Mouse (Mus musculus): ENCODE data around the gene Zzef1.

Zzef1 gene

DNA sequence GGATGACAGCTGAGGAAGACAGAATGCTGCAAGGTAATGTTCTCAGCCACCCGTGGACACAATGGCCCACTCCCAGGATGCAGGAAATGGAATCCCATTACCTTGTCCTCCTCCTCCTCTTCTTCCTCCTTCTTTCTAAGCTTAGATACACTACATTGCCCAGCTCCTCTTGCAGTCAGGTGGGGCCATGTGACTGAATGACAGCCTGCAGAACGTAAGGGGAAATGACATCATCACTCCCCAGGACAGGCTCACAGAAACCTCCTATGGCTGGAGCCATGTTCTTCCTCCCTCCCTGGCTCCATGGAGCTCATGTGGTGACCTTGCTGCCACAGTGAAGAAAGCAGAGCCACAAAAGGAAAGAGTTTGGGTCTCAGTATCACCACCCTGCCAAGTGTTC, 161.3 kb downstream of the Zzef1 start:
- peak; percentile 70 for DNase-seq (ENCODE audit: low read depth)

DNA sequence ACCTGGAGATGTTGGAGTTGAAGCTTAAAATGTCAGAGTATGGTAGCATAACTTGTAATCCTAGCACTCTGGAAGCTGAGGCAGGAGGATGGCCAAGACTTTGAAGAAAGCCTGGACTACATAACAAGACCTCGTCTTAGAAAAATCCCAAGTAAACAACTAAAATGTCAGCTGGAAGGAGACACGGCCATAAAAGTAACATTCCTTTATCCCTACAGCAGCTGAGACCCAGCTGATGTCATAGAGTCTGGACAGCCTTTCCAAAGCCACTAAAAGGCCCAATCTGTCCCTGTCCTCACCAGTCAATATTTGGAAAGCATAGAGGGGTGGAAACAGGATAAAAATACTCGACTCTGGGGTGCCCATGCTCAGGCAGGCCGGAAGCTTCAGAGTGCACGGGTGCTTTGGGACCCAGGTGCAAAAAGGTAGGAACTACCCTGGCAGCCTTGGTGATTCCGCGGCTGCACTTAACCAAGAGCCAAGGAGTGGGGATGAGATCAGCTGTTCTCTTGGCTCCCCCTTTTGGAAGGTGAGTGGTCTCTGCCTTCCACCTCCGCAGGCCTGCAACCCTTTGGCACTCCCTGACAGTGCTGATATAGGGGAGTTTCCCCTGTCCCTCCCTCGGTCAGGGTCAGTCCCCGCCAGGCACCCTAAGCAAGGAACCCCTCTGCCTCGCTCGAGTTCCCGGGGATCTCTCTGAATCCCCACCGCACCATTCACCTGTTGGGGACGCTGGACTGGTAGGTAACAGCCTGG, 164.1 kb downstream of the Zzef1 start:
- no peak for DNase-seq (ENCODE audit: low read depth)

DNA sequence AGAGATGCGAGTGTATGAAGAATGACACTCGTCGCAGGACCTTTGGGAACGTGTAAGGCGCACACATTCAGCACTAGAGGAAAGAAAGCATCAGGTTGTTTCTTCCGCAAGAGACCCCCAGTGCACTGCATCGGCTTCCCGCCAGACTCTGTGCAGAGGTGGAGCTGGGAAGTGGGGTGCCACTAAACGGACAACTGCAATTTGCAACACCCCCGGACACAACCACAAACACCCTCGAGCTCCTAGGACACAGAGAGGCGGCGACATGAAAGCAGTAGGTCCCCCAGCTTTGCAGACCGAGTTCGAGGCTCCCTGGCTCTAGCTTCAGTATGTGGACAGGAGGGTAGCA, 164.7 kb downstream of the Zzef1 start:
- DNase-seq (ENCODE audit: low read depth): no peak

DNA sequence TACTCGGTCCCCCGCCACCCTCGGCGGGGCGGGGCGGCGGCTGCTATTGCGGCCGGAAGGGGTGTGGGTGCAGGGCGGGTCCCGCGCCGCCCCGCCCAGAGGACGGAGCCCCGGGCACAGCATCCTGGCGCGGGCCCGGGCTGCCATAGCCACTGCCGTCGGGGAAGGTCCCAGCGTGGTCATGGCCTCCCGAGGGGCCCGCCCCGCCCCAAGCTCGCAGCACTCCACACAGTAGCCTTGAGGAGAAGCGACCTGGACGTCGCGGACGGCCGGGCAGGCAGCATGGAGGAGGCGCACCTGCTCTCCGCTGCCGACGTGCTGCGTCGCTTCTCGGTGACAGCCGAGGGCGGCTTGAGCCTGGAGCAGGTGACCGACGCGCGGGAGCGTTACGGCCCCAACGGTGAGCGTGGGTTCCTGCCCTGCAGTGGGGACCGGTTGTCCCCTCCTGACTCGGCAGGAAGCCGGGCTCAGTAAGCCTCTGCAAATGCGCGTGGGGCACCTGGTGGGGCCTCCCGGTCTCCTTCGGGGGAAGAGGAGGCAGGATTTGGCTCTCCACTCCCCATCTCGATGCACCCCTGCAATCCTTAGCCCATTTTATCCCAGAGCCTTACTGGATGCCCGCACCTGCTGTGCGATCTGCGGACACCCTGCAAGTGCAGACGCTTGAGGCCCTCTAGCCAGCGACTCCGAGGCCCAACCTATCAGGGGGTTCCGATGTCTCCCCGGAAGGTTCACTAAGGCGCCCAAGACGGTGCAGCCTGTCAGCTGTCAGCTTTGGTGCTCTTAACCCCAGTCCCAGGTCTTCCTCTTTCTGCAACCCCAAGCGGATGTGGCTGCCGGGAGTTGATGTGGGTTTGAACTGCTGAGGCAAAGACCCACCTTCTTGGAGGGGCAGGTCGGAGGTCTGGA, 165.3 kb downstream of the Zzef1 start, which contains the start of gene Atp2a3:
Gene Atp2a3 (plus strand): TSS at position 98 of the 909 bp plus-strand sequence.
- DNase-seq (ENCODE audit: low read depth): peak; percentile 85

DNA sequence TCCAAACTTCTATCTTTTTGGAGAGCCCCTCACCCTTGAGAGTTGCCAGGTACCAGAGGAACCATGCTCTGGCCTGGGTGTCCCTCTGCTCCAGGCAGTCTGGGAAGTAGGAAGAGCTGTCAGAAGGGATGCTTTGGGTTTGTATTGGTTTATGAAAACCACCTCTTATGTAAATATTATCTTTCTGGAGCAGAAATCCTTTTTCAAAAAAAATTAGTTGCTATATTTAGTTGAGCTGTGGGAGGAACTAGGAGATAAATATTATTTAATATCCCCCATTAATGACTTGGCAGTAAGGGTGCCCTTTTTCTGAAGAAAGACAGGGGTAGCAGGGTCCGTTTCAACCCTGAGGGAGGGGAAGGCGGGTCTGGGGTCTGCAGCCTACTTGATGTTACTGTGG, 166.4 kb downstream of the Zzef1 start:
- no peak for DNase-seq (ENCODE audit: low read depth)

DNA sequence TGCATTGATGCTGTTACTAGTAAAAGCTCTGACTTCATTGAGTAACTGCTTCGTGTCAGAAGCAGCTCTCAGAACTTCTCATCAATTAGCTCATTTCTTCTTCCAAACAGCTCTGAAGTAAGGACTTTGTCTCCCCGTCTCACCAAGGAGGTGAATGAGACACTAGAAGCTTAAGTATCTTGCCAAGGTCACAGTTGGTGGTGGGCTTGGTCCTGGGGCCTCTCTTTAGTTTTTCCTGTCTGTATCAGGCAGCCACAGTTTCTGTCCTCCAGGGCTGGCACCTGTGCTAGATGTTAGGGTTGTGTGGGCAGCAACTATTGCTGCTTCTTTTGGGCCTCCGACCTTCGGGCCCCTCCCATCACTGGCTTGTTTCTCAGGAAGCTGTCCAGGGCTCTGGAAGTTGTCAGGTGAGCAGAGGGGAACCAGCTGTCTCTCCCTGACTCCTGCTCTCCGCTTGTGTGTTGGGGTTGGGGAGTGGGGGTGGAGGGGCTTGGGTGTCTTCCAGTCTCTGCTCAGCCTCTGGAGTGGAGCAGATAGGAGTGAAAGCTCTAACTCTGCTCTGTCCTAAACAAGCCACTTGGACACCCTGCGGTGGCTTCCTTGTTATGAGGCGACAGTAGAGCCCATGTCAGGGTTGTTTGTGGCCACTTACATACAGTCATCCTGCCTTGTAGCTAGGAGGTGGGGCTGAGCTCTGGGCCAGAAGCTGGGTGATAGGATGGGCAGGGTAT, 167.2 kb downstream of the Zzef1 start:
- DNase-seq (ENCODE audit: low read depth): peak; percentile 53

DNA sequence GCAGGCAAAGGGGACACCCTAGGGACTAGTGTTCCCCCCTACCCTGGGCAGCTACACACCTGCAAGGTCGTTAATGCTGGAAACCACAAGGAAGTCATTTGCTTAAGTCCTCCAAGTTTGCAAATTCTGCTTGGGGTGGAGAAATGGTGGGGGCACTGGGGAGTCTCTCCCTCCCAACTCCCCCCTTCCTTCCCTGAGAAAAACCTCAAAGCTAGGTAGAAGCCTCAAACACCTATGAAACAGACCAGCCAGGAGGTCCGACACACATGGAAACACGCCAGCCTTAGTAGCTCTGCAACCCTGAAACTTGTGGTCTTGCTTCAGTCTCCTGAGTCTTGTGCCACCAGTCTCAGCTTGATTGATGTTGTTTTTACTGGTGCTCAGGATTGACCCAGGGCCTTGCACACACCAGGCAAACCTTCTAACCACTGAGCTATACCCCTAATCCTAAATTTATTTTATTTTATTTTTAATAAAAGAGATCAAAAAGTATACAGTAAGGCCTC, 167.8 kb downstream of the Zzef1 start:
- peak; percentile 40 for DNase-seq (ENCODE audit: low read depth)

DNA sequence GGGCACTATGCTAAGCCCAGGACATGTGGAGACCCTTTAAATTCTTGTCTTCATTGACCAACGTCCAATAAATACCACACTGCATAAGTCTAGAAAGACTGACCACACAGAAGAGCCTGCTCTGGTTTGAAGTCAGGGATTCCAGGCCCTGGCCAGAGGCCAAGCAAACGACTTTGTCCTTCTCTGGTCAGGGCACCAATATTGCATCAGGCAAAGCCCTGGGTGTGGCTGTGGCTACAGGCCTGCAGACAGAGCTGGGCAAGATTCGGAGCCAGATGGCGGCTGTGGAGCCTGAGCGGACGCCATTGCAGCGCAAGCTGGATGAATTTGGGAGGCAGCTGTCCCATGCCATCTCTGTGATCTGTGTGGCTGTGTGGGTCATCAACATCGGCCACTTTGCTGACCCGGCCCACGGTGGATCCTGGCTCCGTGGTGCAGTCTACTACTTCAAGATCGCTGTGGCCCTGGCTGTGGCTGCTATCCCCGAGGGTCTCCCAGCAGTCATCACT, 179.0 kb downstream of the Zzef1 start:
- DNase-seq (ENCODE audit: low read depth): no peak

Measured in 416B (cell line).